Mouse (Mus musculus): ENCODE measurements around the gene Rbms3. TPM values are rescaled to one million over a fixed set of nuclear protein-coding genes. Genes with fewer than 3 reads are reported as not detected.

Gene Rbms3
- polyA plus RNA-seq, 1 experiment from 2014 or later, result 86.1 TPM

GRCm38 (mm10) chr9:116872346-116872745 is 757.4 kb downstream of the Rbms3 start:
- Histone ChIP-seq H3K27ac (replicated peaks; ENCODE audit: low read depth, low read length) (no peak overlapping the region), H3K4me1 (ENCODE audit: control insufficient read depth, insufficient read depth, low read length) (peaks cover 20% of the 10 kb centered on the region), H3K36me3 (ENCODE audit: control insufficient read depth, insufficient read depth, low read length) (no peaks in the 10 kb centered on the region), H3K4me3 (ENCODE audit: low read depth, low read length) (no peak overlapping the region), H3K27me3 (replicated peaks; ENCODE audit: control insufficient read depth, insufficient read depth, low read length) (no peaks in the 10 kb centered on the region), H3K4me2 (ENCODE audit: low read depth, low read length) (no peak overlapping the region), H3K9me3 (ENCODE audit: control insufficient read depth, low read length) (no peaks in the 10 kb centered on the region), H3K9ac (ENCODE audit: low read depth, low read length) (no peak overlapping the region)
- 79% methylated on average over 6 of the region's 6 CpGs for WGBS
- DNase-seq (ENCODE audit: low spot score), result no peak
- ATAC-seq (ENCODE audit: low read depth), result no peak

DNA sequence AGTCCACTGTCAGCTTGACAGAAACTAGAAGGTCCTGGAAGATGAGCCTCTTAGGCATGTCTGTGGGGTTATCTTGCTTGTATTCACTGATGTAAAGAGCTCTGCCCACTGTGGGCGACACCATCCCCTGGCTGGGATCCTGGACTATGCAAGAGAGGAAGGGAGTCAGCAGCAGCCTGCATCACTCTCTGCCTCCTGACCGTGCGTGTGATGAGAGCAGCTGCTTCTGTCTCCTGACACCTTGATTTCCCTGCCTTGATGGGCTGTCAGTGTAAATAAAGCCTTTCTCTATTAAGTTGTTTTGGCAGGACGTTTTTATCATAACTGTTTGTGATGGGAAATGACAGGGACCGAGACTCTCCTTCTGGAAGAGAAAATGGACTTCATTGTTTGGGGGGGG is 758.1 kb downstream of the Rbms3 start:
- Histone ChIP-seq H3K4me2 (ENCODE audit: low read depth, low read length) (no peak overlapping the region), H3K9me3 (ENCODE audit: control insufficient read depth, low read length) (no peaks in the 10 kb centered on the region), H3K4me3 (ENCODE audit: low read depth, low read length) (no peak overlapping the region), H3K27me3 (replicated peaks; ENCODE audit: control insufficient read depth, insufficient read depth, low read length) (no peaks in the 10 kb centered on the region), H3K9ac (ENCODE audit: low read depth, low read length) (no peak overlapping the region), H3K36me3 (ENCODE audit: control insufficient read depth, insufficient read depth, low read length) (no peaks in the 10 kb centered on the region), H3K27ac (replicated peaks; ENCODE audit: low read depth, low read length) (no peak overlapping the region), H3K4me1 (ENCODE audit: control insufficient read depth, insufficient read depth, low read length) (peaks cover 20% of the 10 kb centered on the region)
- 86% methylated on average over 5 of the region's 5 CpGs for WGBS
- DNase-seq (ENCODE audit: low spot score), result no peak
- ATAC-seq (ENCODE audit: low read depth), result no peak

DNA sequence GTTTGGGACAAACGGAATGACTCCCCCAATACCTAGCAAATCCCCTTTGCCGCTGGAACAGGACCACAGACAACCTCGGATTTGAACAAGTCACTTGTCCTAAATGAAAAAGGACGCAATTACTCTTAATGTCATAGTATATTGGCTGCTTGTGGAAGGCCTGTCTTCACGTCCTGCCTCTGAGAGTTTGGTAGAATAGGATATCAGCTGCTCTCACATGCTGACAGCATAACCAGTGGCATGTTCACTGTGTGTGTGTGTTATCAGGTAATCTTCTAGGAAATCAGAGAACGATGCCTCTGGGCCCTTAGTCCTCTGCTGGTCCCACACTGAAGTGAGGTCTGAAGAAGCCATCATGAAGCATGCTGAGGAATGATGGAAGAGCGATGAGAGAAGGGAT is 763.7 kb downstream of the Rbms3 start:
- no peak overlapping the region for H3K4me2 ChIP-seq (ENCODE audit: low read depth, low read length)
- H3K4me3 ChIP-seq (ENCODE audit: low read depth, low read length), result no peak overlapping the region
- WGBS, result 89% methylated on average over 7 of the region's 7 CpGs
- no peaks in the 10 kb centered on the region for H3K9me3 ChIP-seq (ENCODE audit: control insufficient read depth, low read length)
- DNase-seq (ENCODE audit: low spot score), result no peak
- ATAC-seq (ENCODE audit: low read depth), result no peak
- no peaks in the 10 kb centered on the region for H3K27me3 ChIP-seq (replicated peaks; ENCODE audit: control insufficient read depth, insufficient read depth, low read length)
- peaks cover 6% of the 10 kb centered on the region; the same call in 1 of the 2 replicates for H3K4me1 ChIP-seq (ENCODE audit: control insufficient read depth, insufficient read depth, low read length)
- H3K36me3 ChIP-seq (ENCODE audit: control insufficient read depth, insufficient read depth, low read length), result no peaks in the 10 kb centered on the region
- H3K27ac ChIP-seq (replicated peaks; ENCODE audit: low read depth, low read length), result no peak overlapping the region
- H3K9ac ChIP-seq (ENCODE audit: low read depth, low read length), result no peak overlapping the region

- no peak overlapping the region for H3K4me2 ChIP-seq (ENCODE audit: low read depth, low read length)
- H3K9ac ChIP-seq (ENCODE audit: low read depth, low read length), result no peak overlapping the region
- H3K4me1 ChIP-seq (ENCODE audit: control insufficient read depth, insufficient read depth, low read length), result peaks cover 6% of the 10 kb centered on the region; the same call in 1 of the 2 replicates
- no peak for ATAC-seq (ENCODE audit: low read depth)
- no peaks in the 10 kb centered on the region for H3K36me3 ChIP-seq (ENCODE audit: control insufficient read depth, insufficient read depth, low read length)
- H3K4me3 ChIP-seq (ENCODE audit: low read depth, low read length), result no peak overlapping the region
- H3K27me3 ChIP-seq (replicated peaks; ENCODE audit: control insufficient read depth, insufficient read depth, low read length), result no peaks in the 10 kb centered on the region
- H3K27ac ChIP-seq (replicated peaks; ENCODE audit: low read depth, low read length), result peak overlapping the region; percentile 3; the same call in 1 of the 2 replicates
- no peak for DNase-seq (ENCODE audit: low spot score)
- WGBS, result 39% methylated on average over 4 of the region's 4 CpGs
- no peaks in the 10 kb centered on the region for H3K9me3 ChIP-seq (ENCODE audit: control insufficient read depth, low read length)
These were observed 766.1 kb downstream of the Rbms3 start for GRCm38 (mm10) chr9:116863626-116864025.

- Histone ChIP-seq H3K9me3 (ENCODE audit: control insufficient read depth, low read length) (no peaks in the 10 kb centered on the region), H3K4me2 (ENCODE audit: low read depth, low read length) (no peak overlapping the region), H3K4me3 (ENCODE audit: low read depth, low read length) (no peak overlapping the region), H3K4me1 (ENCODE audit: control insufficient read depth, insufficient read depth, low read length) (peaks cover 6% of the 10 kb centered on the region; the same call in 1 of the 2 replicates), H3K27ac (replicated peaks; ENCODE audit: low read depth, low read length) (no peak overlapping the region), H3K36me3 (ENCODE audit: control insufficient read depth, insufficient read depth, low read length) (no peaks in the 10 kb centered on the region), H3K9ac (ENCODE audit: low read depth, low read length) (no peak overlapping the region), H3K27me3 (replicated peaks; ENCODE audit: control insufficient read depth, insufficient read depth, low read length) (no peaks in the 10 kb centered on the region)
- ATAC-seq (ENCODE audit: low read depth) (no peak), DNase-seq (ENCODE audit: low spot score) (no peak)
- WGBS, result 82% methylated on average over 3 of the region's 3 CpGs
These were observed 767.4 kb downstream of the Rbms3 start for GRCm38 (mm10) chr9:116862341-116862740.

DNA sequence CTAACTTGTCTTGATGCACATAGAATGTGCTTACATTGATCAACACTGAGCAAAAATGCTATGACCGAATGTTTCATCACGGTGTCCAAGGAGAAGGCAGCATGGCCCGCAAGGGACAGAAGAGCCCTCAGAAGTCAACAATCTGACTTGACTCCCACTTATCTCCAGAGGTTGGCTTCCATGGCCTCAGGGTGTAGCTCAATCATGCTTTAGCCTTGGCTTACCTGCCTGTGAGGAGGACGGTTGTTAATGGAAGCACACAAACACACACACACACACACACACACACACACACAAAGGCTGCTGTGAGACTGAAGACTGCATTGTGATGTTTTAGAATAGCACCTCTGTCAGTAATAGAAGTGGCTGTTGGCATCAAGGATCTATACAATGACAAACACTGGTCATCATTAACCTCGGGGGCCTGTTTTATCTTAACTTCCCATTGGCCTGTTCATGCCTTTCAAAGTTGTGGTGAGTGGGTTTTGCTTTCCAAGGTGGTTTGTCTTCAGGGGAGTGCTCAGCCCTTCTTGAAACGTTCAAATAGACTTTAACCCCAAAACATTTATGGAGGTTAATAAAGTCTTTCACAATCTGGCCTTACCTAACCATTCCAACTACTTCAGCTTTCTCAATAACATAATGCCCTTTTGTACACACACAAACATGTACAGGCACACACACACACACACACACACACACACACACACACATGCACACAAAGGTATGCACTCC is 771.7 kb downstream of the Rbms3 start:
- Histone ChIP-seq H3K9ac (ENCODE audit: low read depth, low read length) (no peak overlapping the region), H3K27ac (replicated peaks; ENCODE audit: low read depth, low read length) (no peak overlapping the region), H3K27me3 (replicated peaks; ENCODE audit: control insufficient read depth, insufficient read depth, low read length) (no peaks in the 10 kb centered on the region), H3K4me1 (ENCODE audit: control insufficient read depth, insufficient read depth, low read length) (no peaks in the 10 kb centered on the region; the same call in 1 of the 2 replicates), H3K4me3 (ENCODE audit: low read depth, low read length) (no peak overlapping the region), H3K9me3 (ENCODE audit: control insufficient read depth, low read length) (no peaks in the 10 kb centered on the region), H3K36me3 (ENCODE audit: control insufficient read depth, insufficient read depth, low read length) (no peaks in the 10 kb centered on the region), H3K4me2 (ENCODE audit: low read depth, low read length) (no peak overlapping the region)
- DNase-seq (ENCODE audit: low spot score) (no peak), ATAC-seq (ENCODE audit: low read depth) (no peak)
- 88% methylated on average over 6 of the region's 6 CpGs for WGBS

- Histone ChIP-seq H3K27me3 (replicated peaks; ENCODE audit: control insufficient read depth, insufficient read depth, low read length) (no peaks in the 10 kb centered on the region), H3K4me2 (ENCODE audit: low read depth, low read length) (no peak overlapping the region), H3K9me3 (ENCODE audit: control insufficient read depth, low read length) (no peaks in the 10 kb centered on the region), H3K4me1 (ENCODE audit: control insufficient read depth, insufficient read depth, low read length) (no peaks in the 10 kb centered on the region; the same call in 1 of the 2 replicates), H3K4me3 (ENCODE audit: low read depth, low read length) (no peak overlapping the region), H3K9ac (ENCODE audit: low read depth, low read length) (no peak overlapping the region), H3K27ac (replicated peaks; ENCODE audit: low read depth, low read length) (no peak overlapping the region), H3K36me3 (ENCODE audit: control insufficient read depth, insufficient read depth, low read length) (no peaks in the 10 kb centered on the region)
- ATAC-seq (ENCODE audit: low read depth) (no peak), DNase-seq (ENCODE audit: low spot score) (no peak)
- WGBS, result 60% methylated on average over 3 of the region's 3 CpGs
These were observed 772.6 kb downstream of the Rbms3 start for GRCm38 (mm10) chr9:116857151-116857550.

DNA sequence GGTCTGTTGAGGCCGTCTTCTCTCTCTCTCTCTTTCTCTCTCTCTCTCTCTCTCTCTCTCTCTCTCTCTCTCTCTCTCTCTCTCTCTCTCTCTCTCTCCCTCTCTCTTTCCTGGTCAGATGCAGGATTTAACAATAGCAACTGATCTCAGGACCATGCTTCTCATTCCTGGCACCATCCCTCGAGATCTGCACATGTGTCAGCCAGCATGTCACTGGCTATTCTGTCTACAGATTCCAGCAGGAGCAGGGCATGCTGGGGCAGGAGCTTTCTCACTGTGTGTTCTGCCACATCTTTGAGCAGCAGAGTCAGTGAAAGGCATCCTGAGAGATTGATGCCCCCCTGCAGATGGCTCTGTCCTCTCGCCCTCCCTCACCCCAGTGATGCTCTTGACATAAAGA is 774.0 kb downstream of the Rbms3 start:
- no peak for DNase-seq (ENCODE audit: low spot score)
- Histone ChIP-seq H3K9ac (ENCODE audit: low read depth, low read length) (no peak overlapping the region), H3K4me2 (ENCODE audit: low read depth, low read length) (no peak overlapping the region), H3K9me3 (ENCODE audit: control insufficient read depth, low read length) (no peaks in the 10 kb centered on the region), H3K4me3 (ENCODE audit: low read depth, low read length) (no peak overlapping the region), H3K27ac (replicated peaks; ENCODE audit: low read depth, low read length) (0 out of 2 replicates have a peak overlapping the region, but pooled peaks have one; percentile 21), H3K4me1 (ENCODE audit: control insufficient read depth, insufficient read depth, low read length) (no peaks in the 10 kb centered on the region; the same call in 1 of the 2 replicates), H3K27me3 (replicated peaks; ENCODE audit: control insufficient read depth, insufficient read depth, low read length) (no peaks in the 10 kb centered on the region), H3K36me3 (ENCODE audit: control insufficient read depth, insufficient read depth, low read length) (no peaks in the 10 kb centered on the region)
- ATAC-seq (ENCODE audit: low read depth), result no peak
- 50% methylated on average over 3 of the region's 3 CpGs for WGBS

GRCm38 (mm10) chr9:116848905-116849304 is 780.8 kb downstream of the Rbms3 start:
- Histone ChIP-seq H3K36me3 (ENCODE audit: control insufficient read depth, insufficient read depth, low read length) (no peaks in the 10 kb centered on the region), H3K27ac (replicated peaks; ENCODE audit: low read depth, low read length) (no peak overlapping the region), H3K9me3 (ENCODE audit: control insufficient read depth, low read length) (no peaks in the 10 kb centered on the region), H3K4me1 (ENCODE audit: control insufficient read depth, insufficient read depth, low read length) (no peaks in the 10 kb centered on the region), H3K9ac (ENCODE audit: low read depth, low read length) (no peak overlapping the region), H3K4me2 (ENCODE audit: low read depth, low read length) (no peak overlapping the region), H3K27me3 (replicated peaks; ENCODE audit: control insufficient read depth, insufficient read depth, low read length) (no peaks in the 10 kb centered on the region), H3K4me3 (ENCODE audit: low read depth, low read length) (no peak overlapping the region)
- 96% methylated on average over 4 of the region's 4 CpGs for WGBS
- DNase-seq (ENCODE audit: low spot score) (no peak), ATAC-seq (ENCODE audit: low read depth) (no peak)
